Mouse (Mus musculus): ENCODE results near the gene Eml1.

DNA sequence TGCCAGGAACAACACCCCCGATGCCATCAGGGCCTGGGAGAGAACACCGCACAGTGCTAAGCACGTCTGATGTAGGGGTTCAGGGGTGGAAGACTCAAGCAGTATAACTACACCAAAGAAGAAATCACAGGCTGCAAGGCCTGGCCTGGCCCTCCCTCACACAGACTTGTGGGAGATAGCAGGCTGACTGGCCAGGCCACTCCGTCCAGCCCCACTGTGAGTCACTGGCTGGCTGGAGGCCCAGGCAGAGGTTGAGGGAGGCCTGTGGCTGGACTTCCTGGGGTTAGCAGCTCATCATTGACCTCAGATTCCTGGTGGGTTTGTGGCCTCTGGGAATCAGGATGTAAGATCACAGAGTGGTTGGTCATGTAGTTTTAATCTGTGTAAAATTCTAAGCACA lies 22.9 kb downstream of the Eml1 start:
- TF ChIP-seq CTCF (IDR thresholded peaks at IDR 0.05; ENCODE audit: insufficient read depth, low read length), result no peak
- no peak for TF ChIP-seq POLR2A (IDR thresholded peaks at IDR 0.05; ENCODE audit: borderline replicate concordance, extremely low read depth, low read depth, low read length)

All from lung, adult 2 months (tissue).